Mouse (Mus musculus): ENCODE data around the gene Pop7. TPM values are rescaled to one million over a fixed set of nuclear protein-coding genes. Genes with fewer than 3 reads are reported as not detected.

Pop7 gene
- total RNA-seq, 2 experiments from 2014 or later: 15.9 to 16.1 TPM

GRCm38 (mm10) chr5:137455206-137455605 lies 47.1 kb downstream of the Pop7 start:
- intact Hi-C loops (cut with DNase I; ENCODE audit: low total_unique reads): no loop called here
- no peak for DNase-seq

Small RNA genes within 50 kb of the gene (microRNA-seq; reads per million reads assigned to microRNA genes)
- gene Mir6418: 0 to 0.64 reads per million in 2 experiments

Other genes starting within 250 kb of the Pop7 start
- gene Ache, start 215.0 kb downstream of the Pop7 start, total RNA-seq (2021): 10 to 100 TPM; 48.8 to 59.8 TPM
- gene Ufsp1, start 207.9 kb downstream of the Pop7 start, total RNA-seq (2021): 10 to 100 TPM; 30.5 to 36.3 TPM
- gene Srrt, start 194.8 kb downstream of the Pop7 start, total RNA-seq (2021): 10 to 100 TPM; 39.0 to 40.6 TPM
- 1 to 10 TPM; 7.9 to 9.6 TPM for gene Trip6, start 188.1 kb downstream of the Pop7 start, total RNA-seq (2021)
- gene Slc12a9, start 168.9 kb downstream of the Pop7 start, total RNA-seq (2021): 1 to 10 TPM; 3.1 to 3.3 TPM
- 10 to 100 TPM; 26.5 to 27.4 TPM for gene Ephb4, start 152.4 kb downstream of the Pop7 start, total RNA-seq (2021)
- gene Zan, start 25.5 kb downstream of the Pop7 start, total RNA-seq (2021): under 1 TPM; 0.02 TPM
- gene Gigyf1, start 16.0 kb upstream of the Pop7 start, total RNA-seq (2021): 10 to 100 TPM; 13.4 to 18.5 TPM
- gene Epo, start 30.7 kb upstream of the Pop7 start, total RNA-seq (2021): not detected
- gene Gnb2, start 31.0 kb upstream of the Pop7 start, total RNA-seq (2021): 100 to 1,000 TPM; 194 to 231 TPM
- gene Actl6b, start 51.0 kb upstream of the Pop7 start, total RNA-seq (2021): not detected
- under 1 TPM in 1 of 2 experiments, not detected in 1; 0.06 TPM for gene Tfr2, start 67.3 kb upstream of the Pop7 start, total RNA-seq (2021)
- 10 to 100 TPM; 15.3 to 18.1 TPM for gene Mospd3, start 98.5 kb upstream of the Pop7 start, total RNA-seq (2021)
- 100 to 1,000 TPM; 190 to 251 TPM for gene Pcolce, start 111.3 kb upstream of the Pop7 start, total RNA-seq (2021)
- gene Fbxo24, start 126.5 kb upstream of the Pop7 start, total RNA-seq (2021): under 1 TPM in 1 of 2 experiments, not detected in 1; 0.27 TPM
- gene Lrch4, start 126.6 kb upstream of the Pop7 start, total RNA-seq (2021): 10 to 100 TPM; 14.8 to 15.3 TPM
- gene Gm20605, start 126.7 kb upstream of the Pop7 start, total RNA-seq (2021): 1 to 10 TPM; 3.0 to 3.6 TPM
- 1 to 10 TPM; 1.8 to 2.0 TPM for gene Sap25, start 138.8 kb upstream of the Pop7 start, total RNA-seq (2021)
- under 1 TPM; 0.33 to 0.47 TPM for gene Irs3, start 143.2 kb upstream of the Pop7 start, total RNA-seq (2021)
- 1 to 10 TPM; 4.9 to 5.8 TPM for gene Agfg2, start 182.2 kb upstream of the Pop7 start, total RNA-seq (2021)
- under 1 TPM; 0.39 to 0.42 TPM for gene Nyap1, start 239.1 kb upstream of the Pop7 start, total RNA-seq (2021)
- gene Tsc22d4, start 243.2 kb upstream of the Pop7 start, total RNA-seq (2021): 100 to 1,000 TPM; 118 to 156 TPM